Mouse (Mus musculus) heart, embryonic 14.5 days (tissue): ENCODE measurements around the gene Slc37a3. TPM values are rescaled to one million over a fixed set of nuclear protein-coding genes. Genes with fewer than 3 reads are reported as not detected.
"Not testable (repeated sequence)": the region's sequence is repeated elsewhere in the genome, so short reads cannot be mapped to it uniquely, and the experiment has no call there.

Source experiments
- ATAC-seq: fragments of 200-750 bp; cut with Nextera tagmentation; 2 replicates; pipeline ENCODE4 v1.8.0; 2017; ENCODE audit warnings: low read depth, moderate TSS enrichment; ENCODE audit not compliant: insufficient number of reproducible peaks, insufficient read depth, low FRiP score
- H3K27ac ChIP-seq, 2 experiments: fragments of 200-500 bp in 1 of 2; fragments of 300-500 bp in 1 of 2; sonication (generic) in 1 of 2; replicated peaks in 1 of 2; 2 replicates each; pipeline ENCODE4 v1.5.1; 2012 to 2014; ENCODE audit warnings: low read depth in 2 of 2, low read length in 2 of 2, control low read depth in 1 of 2, mild to moderate bottlenecking in 1 of 2, mixed read lengths in 1 of 2; ENCODE audit not compliant: control insufficient read depth in 1 of 2, insufficient read depth in 1 of 2
- H3K27me3 ChIP-seq: fragments of 300-500 bp; sonication (generic); 2 replicates; pipeline ENCODE4 v1.6.1; 2014; ENCODE audit warnings: mild to moderate bottlenecking, low read length, control low read depth; ENCODE audit not compliant: control insufficient read depth, insufficient read depth
- H3K36me3 ChIP-seq: fragments of 300-500 bp; sonication (generic); 2 replicates; pipeline ENCODE4 v1.6.1; 2014; ENCODE audit warnings: mild to moderate bottlenecking, control low read depth, low read length, mixed read lengths; ENCODE audit not compliant: control insufficient read depth, insufficient read depth
- H3K4me1 ChIP-seq, 2 experiments: fragments of 200-500 bp in 1 of 2; fragments of 300-500 bp in 1 of 2; sonication (generic) in 1 of 2; 2 replicates each; pipeline ENCODE4 v1.6.1; 2012 to 2014; ENCODE audit warnings: low read length in 2 of 2, control low read depth in 1 of 2, mixed read lengths in 1 of 2; ENCODE audit not compliant: control insufficient read depth in 2 of 2, insufficient read depth in 2 of 2
- H3K4me2 ChIP-seq: fragments of 300-500 bp; sonication (generic); 2 replicates; pipeline ENCODE4 v1.6.1; 2014; ENCODE audit warnings: mild to moderate bottlenecking, low read length
- H3K4me3 ChIP-seq, 2 experiments: fragments of 200-500 bp in 1 of 2; fragments of 300-500 bp in 1 of 2; sonication (generic) in 1 of 2; 2 replicates each; pipeline ENCODE4 v1.5.1; 2012 to 2014; ENCODE audit warnings: low read length in 2 of 2, mild to moderate bottlenecking in 2 of 2, control low read depth in 1 of 2, low read depth in 1 of 2, moderate library complexity in 1 of 2; ENCODE audit not compliant: control insufficient read depth in 1 of 2, insufficient read depth in 1 of 2
- H3K9ac ChIP-seq: fragments of 300-500 bp; sonication (generic); 2 replicates; pipeline ENCODE4 v1.6.1; 2014; ENCODE audit warnings: mild to moderate bottlenecking, low read length
- H3K9me3 ChIP-seq: fragments of 300-500 bp; sonication (generic); 2 replicates; pipeline ENCODE4 v1.6.1; 2016; ENCODE audit warnings: low read length, control low read depth; ENCODE audit not compliant: control insufficient read depth
- WGBS: fragments of 180-500 bp; shearing (Covaris S2); extraction: QIAGEN DNeasy Blood & Tissue Kit; methylation state at CpG from one replicate; pipeline ENCODE4 v1.1.7; 2014; 5-methylcytosine and 5-hydroxymethylcytosine counted together
- polyA plus RNA-seq: library from polyadenylated mRNA; unstranded; fragments of >200 nt; fragmentation: Nextera tagmentation; extraction: Ambion mirVana; gene quantifications from 2 replicates; pipeline ENCODE4 v1.2.1, GENCODE M21; 2014

The Slc37a3 gene
- polyA plus RNA-seq, 1 experiment from 2014 or later, result 35.9 TPM

DNA sequence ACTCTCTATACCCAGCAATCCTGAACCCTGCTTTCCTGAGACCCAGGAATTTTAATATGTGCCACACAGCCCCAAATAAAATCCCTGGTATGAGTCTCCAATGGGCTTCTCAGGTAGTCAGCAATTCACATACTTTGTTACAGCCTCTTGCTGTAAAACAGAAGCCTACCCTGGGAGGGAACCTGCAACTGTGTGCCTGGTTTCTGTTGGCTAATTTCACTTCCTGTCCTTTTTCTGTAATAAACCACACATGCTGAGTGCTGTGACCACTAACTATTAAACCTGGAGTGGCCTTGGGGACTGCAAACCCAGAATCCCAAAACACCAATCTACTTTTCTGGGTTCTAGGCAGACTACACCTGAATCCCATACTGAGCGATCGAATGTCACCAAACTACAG lies 14.8 kb downstream of the Slc37a3 start:
- H3K9ac ChIP-seq, result no peak overlapping the region
- H3K4me1 ChIP-seq, result no peaks in the 10 kb centered on the region
- no peaks in the 10 kb centered on the region for H3K27me3 ChIP-seq
- peaks cover 64% of the 10 kb centered on the region for H3K36me3 ChIP-seq
- ATAC-seq, result no peak
- WGBS, result 94% methylated on average over 2 of the region's 2 CpGs
- no peak overlapping the region for H3K27ac ChIP-seq
- H3K4me2 ChIP-seq, result no peak overlapping the region
- H3K9me3 ChIP-seq, result no peaks in the 10 kb centered on the region
- H3K4me3 ChIP-seq, result no peak overlapping the region

DNA sequence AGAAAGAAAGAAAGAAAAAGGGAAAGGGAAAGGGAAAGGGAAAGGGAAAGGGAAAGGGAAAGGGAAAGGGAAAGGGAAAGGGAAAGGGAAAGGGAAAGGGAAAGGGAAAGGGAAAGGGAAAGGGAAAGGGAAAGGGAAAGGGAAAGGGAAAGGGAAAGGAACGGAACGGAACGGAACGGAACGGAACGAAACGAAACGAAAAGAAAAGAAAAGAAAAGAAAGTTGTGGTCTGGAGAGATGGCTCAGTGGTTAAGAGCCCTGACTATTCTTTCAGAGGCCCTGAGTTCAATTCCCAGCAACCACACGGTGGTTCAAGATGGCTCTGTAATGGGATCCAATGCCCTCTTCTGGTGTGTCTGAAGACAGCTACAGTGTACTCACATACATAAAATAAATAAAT lies 18.3 kb downstream of the Slc37a3 start:
- peaks cover 73% of the 10 kb centered on the region for H3K36me3 ChIP-seq
- not testable (repeated sequence) for ATAC-seq

DNA sequence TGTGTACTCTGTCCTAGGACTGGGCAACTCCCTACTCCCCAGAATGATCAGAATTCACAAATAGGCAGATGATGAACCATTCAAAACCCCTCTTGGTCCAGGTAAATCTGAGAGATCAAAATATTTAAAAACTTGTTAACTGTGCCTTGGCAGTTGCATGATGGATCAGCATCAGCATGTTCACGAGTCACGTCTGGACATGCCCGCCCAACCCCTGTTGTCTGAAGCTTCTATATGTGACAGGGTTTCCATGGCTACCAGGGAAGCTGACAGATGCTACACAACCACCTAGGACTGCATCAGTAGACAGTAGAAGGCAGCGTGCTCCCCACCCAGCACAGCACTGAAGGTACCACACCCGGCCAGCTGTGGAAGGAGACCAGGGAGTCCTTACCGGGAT lies 28.5 kb downstream of the Slc37a3 start:
- Histone ChIP-seq H3K27ac (no peak overlapping the region), H3K27me3 (no peaks in the 10 kb centered on the region), H3K4me1 (no peaks in the 10 kb centered on the region), H3K9ac (no peak overlapping the region), H3K4me2 (no peak overlapping the region), H3K9me3 (no peaks in the 10 kb centered on the region), H3K36me3 (peaks cover 92% of the 10 kb centered on the region), H3K4me3 (no peak overlapping the region)
- ATAC-seq, result no peak
- WGBS, result 91% methylated on average over 6 of the region's 6 CpGs

More for the DNA sequence above, 18.3 kb downstream of the Slc37a3 start:
- H3K27ac ChIP-seq, H3K4me1 ChIP-seq, H3K9me3 ChIP-seq, H3K4me2 ChIP-seq, H3K4me3 ChIP-seq, H3K9ac ChIP-seq, H3K27me3 ChIP-seq: not testable (repeated sequence)
- 97% methylated on average over 9 of the region's 9 CpGs for WGBS

DNA sequence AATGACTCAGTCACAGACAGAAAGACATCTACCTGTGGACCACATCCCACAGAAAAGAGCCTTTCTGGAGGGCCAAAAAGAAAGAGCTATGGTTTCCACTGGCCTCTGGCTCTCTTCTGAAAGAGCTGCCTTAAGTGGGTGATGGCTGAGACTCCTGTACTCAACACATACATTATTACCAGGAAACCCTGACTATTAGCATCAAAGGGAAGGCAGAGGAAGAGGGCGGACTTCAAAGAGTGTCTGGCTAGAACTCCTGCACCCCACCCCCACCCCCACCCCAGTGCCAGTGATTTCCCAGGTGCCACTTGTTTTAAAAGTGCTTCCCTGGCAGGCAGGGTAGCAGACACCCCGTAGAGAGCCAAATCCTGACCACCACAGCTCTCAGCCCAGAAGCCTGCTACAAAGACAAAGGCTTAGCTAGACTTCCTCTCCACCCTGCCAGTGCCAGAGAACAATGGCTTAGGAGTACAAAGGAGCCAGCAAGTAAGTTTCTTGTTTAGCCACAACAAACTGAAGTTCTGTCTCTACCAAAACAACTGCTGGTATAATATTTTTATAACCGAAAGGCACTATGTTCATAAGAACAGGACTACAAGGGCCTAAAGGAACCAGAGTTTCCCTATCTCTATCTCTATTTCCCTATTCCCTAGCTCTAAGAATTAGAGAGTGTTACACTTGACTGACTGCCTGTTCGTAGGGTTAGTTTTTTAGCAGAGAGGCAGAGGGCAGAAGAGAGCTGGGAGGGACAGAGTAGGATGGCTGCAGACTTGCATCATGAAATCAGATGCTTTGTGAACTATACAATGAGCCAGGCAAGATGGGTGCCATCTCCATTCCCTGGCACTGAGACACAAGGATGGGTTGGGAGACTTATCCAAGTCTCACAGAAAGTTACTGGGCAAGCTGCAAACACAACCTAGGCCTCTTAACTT lies 29.3 kb downstream of the Slc37a3 start:
- Histone ChIP-seq H3K36me3 (peaks cover 92% of the 10 kb centered on the region), H3K4me3 (no peak overlapping the region), H3K9me3 (no peaks in the 10 kb centered on the region), H3K27ac (no peak overlapping the region), H3K27me3 (no peaks in the 10 kb centered on the region), H3K4me1 (no peaks in the 10 kb centered on the region), H3K4me2 (no peak overlapping the region), H3K9ac (no peak overlapping the region)
- no peak for ATAC-seq
- WGBS, result 51% methylated on average over 4 of the region's 4 CpGs

DNA sequence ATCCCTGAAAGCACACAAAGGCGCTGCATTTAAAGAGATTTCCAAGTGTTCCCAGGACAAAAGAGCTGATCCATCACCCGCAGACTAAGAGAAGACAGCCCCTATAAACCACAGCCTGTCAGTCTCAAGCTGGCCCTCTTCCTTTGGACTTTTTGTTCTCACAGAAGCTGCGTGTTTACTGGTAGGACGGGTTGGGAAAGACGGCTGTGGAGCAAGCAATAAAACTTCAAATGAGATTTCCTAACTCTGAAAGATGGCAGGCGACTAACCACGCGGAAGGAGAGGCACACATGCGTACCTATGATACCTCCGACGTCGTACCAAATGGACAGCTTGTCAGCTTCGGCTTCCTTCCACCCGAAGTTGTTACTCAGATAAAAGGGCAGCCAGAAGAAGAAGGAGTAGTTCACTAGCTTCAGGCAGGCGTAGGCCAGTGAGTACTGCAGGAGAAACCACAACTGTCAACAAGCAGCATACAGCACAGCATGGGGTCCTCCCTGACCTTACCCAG lies 30.4 kb downstream of the Slc37a3 start:
- Histone ChIP-seq H3K4me2 (no peak overlapping the region), H3K9me3 (no peaks in the 10 kb centered on the region), H3K4me3 (no peak overlapping the region), H3K27ac (no peak overlapping the region), H3K4me1 (no peaks in the 10 kb centered on the region), H3K27me3 (no peaks in the 10 kb centered on the region), H3K36me3 (peaks cover 92% of the 10 kb centered on the region), H3K9ac (no peak overlapping the region)
- 63% methylated on average over 15 of the region's 15 CpGs for WGBS
- ATAC-seq, result no peak

DNA sequence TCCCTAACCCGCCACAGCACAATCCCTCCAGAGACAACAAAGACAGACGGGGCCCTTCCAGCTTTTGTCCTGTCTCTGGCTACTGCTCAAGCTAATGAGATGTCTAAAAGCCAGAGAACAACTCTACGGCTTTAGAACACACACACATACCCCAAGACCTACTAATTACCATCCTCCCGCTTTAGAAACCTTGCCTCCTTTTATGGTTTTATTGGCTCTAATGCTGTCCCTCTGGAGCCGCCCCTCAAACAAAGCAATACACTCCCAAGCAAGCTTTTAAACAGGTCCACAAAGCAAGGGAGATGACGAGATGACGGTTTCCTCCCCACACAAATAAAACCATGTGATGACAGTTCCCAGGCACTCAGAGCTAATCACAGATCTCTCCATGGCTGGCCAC lies 32.0 kb downstream of the Slc37a3 start:
- no peaks in the 10 kb centered on the region for H3K27me3 ChIP-seq
- H3K4me2 ChIP-seq, result no peak overlapping the region
- 68% methylated on average over 7 of the region's 7 CpGs for WGBS
- peaks cover 79% of the 10 kb centered on the region for H3K36me3 ChIP-seq
- no peaks in the 10 kb centered on the region for H3K9me3 ChIP-seq
- no peak for ATAC-seq
- no peak overlapping the region for H3K27ac ChIP-seq
- H3K9ac ChIP-seq, result no peak overlapping the region
- 0 out of 4 replicates have a peak, but pooled peaks cover 0 to 4% of the 10 kb centered on the region in 2 experiments for H3K4me1 ChIP-seq
- no peak overlapping the region for H3K4me3 ChIP-seq

DNA sequence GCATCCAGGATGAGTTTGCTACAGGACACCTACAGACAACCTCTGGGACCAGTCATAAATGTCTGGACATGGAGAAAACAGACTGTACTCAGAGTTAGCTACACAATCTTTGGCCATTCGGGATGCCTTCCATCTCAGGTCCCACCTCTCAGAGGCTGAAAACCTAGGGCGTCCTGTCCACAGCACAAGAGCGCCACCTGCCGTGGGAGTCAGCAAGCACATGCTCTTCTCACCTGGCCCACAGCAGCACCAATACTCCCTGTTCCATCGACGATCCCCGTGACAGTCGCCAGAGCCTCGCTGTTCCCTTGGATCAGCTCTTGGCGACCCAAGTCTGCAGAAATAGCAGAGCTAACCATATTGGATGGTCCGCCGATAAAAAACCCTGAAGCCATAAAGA lies 33.5 kb downstream of the Slc37a3 start:
- WGBS, result 22% methylated on average over 12 of the region's 12 CpGs
- no peak overlapping the region for H3K9ac ChIP-seq
- ATAC-seq, result no peak
- H3K27me3 ChIP-seq, result no peaks in the 10 kb centered on the region
- H3K4me2 ChIP-seq, result no peak overlapping the region
- H3K9me3 ChIP-seq, result no peaks in the 10 kb centered on the region
- H3K36me3 ChIP-seq, result peaks cover 70% of the 10 kb centered on the region
- no peak overlapping the region for H3K27ac ChIP-seq
- H3K4me3 ChIP-seq, result no peak overlapping the region
- H3K4me1 ChIP-seq, result 0 out of 4 replicates have a peak, but pooled peaks cover 0 to 4% of the 10 kb centered on the region in 2 experiments
